Mouse (Mus musculus): ENCODE data around the gene Pi4ka. TPM values are rescaled to one million over a fixed set of nuclear protein-coding genes. Genes with fewer than 3 reads are reported as not detected.

The Pi4ka gene
- polyA plus RNA-seq, 1 experiment, result 265 TPM

- Histone ChIP-seq H3K27ac (ENCODE audit: insufficient read depth, low read length) (no peak overlapping the region), H3K4me1 (ENCODE audit: control insufficient read depth, insufficient read depth, low read length) (no peaks in the 10 kb centered on the region), H3K4me3 (replicated peaks; ENCODE audit: insufficient read depth, low read depth, low read length) (no peak overlapping the region), H3K27me3 (ENCODE audit: control insufficient read depth, insufficient read depth, low read length) (no peaks in the 10 kb centered on the region)
- TF ChIP-seq POLR2A (IDR thresholded peaks at IDR 0.05; ENCODE audit: borderline replicate concordance, insufficient read depth, low read length) (no peak), CTCF (IDR thresholded peaks at IDR 0.05; ENCODE audit: borderline replicate concordance, insufficient read depth, low read depth, low read length) (no peak)
- WGBS, result 75% methylated on average over 5 of the region's 5 CpGs
- no peak for DNase-seq
Measured at GRCm38 (mm10) chr16:17312531-17312930, 93.6 kb downstream of the Pi4ka start.

DNA sequence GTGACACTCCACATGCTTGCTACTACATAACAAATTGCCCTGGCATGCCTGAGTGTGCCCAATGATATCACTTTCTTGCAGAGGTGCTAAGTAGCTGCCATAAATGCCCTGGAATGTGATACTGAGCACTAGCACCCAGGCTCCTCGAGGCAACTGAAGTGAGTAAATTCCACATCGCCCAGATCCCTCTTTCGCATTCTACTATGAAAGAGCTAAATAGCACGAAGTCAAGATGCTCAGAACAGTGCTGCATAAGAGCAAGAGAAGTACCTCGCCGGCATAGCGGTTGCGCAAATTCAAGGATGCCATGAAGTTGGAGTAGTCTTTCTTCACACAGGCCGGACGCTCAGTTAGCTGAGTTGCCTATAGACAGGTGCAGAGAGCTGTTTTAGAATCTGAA is 97.1 kb downstream of the Pi4ka start:
- no peak for DNase-seq
- WGBS, result 97% methylated on average over 10 of the region's 10 CpGs
- TF ChIP-seq CTCF (IDR thresholded peaks at IDR 0.05; ENCODE audit: borderline replicate concordance, insufficient read depth, low read depth, low read length), result no peak
- TF ChIP-seq POLR2A (IDR thresholded peaks at IDR 0.05; ENCODE audit: borderline replicate concordance, insufficient read depth, low read length), result no peak
- Histone ChIP-seq H3K27me3 (ENCODE audit: control insufficient read depth, insufficient read depth, low read length) (no peaks in the 10 kb centered on the region), H3K4me1 (ENCODE audit: control insufficient read depth, insufficient read depth, low read length) (no peaks in the 10 kb centered on the region), H3K27ac (ENCODE audit: insufficient read depth, low read length) (no peak overlapping the region), H3K4me3 (replicated peaks; ENCODE audit: insufficient read depth, low read depth, low read length) (no peak overlapping the region)

- DNase-seq, result no peak
- no peak overlapping the region for H3K4me3 ChIP-seq (replicated peaks; ENCODE audit: insufficient read depth, low read depth, low read length)
- H3K27ac ChIP-seq (ENCODE audit: insufficient read depth, low read length), result no peak overlapping the region
- TF ChIP-seq POLR2A (IDR thresholded peaks at IDR 0.05; ENCODE audit: borderline replicate concordance, insufficient read depth, low read length), result no peak
- no peak for TF ChIP-seq CTCF (IDR thresholded peaks at IDR 0.05; ENCODE audit: borderline replicate concordance, insufficient read depth, low read depth, low read length)
- no peaks in the 10 kb centered on the region for H3K4me1 ChIP-seq (ENCODE audit: control insufficient read depth, insufficient read depth, low read length)
- H3K27me3 ChIP-seq (ENCODE audit: control insufficient read depth, insufficient read depth, low read length), result no peaks in the 10 kb centered on the region
- 83% methylated on average over 5 of the region's 5 CpGs for WGBS
Measured at GRCm38 (mm10) chr16:17307461-17307860, 98.7 kb downstream of the Pi4ka start.

DNA sequence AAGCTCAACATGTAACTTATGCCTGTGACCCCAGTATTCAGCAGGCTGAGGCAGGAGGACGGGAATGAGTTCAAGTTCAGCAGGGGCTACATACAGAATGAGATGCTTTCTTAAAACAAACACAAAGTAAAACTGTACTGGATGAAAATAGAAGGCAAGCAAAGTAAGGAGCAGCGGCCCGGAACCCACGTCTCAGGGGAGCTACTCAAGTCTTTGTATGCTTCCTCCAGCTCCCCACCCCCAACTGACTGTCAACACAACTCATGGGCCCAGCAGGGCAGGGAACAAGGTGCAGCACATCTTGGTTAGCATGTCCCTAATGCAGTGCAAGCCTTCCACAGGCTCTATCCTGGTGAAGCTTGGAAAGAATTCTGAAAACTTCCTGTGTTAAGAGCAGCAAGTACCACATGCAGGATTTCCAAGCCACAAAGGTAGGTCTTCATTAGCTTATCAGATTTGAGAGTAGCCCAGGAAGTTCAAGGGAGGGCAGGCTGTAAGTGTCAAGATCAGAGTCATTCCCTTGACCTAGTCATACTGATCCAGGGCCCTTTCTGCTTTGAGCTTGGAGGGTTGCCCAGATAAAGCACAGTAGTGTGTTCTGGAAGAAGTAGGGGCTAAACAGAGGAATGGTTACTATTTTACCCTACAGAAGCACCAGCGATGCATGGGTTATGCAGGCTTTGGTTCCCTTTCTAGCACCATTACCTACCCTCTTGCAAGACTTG is 102.4 kb downstream of the Pi4ka start:
- Histone ChIP-seq H3K27ac (ENCODE audit: insufficient read depth, low read length) (no peak overlapping the region), H3K4me3 (replicated peaks; ENCODE audit: insufficient read depth, low read depth, low read length) (no peak overlapping the region), H3K4me1 (ENCODE audit: control insufficient read depth, insufficient read depth, low read length) (no peaks in the 10 kb centered on the region), H3K27me3 (ENCODE audit: control insufficient read depth, insufficient read depth, low read length) (no peaks in the 10 kb centered on the region)
- no peak for TF ChIP-seq CTCF (IDR thresholded peaks at IDR 0.05; ENCODE audit: borderline replicate concordance, insufficient read depth, low read depth, low read length)
- TF ChIP-seq POLR2A (IDR thresholded peaks at IDR 0.05; ENCODE audit: borderline replicate concordance, insufficient read depth, low read length), result no peak
- DNase-seq, result no peak
- 81% methylated on average over 5 of the region's 5 CpGs for WGBS

DNA sequence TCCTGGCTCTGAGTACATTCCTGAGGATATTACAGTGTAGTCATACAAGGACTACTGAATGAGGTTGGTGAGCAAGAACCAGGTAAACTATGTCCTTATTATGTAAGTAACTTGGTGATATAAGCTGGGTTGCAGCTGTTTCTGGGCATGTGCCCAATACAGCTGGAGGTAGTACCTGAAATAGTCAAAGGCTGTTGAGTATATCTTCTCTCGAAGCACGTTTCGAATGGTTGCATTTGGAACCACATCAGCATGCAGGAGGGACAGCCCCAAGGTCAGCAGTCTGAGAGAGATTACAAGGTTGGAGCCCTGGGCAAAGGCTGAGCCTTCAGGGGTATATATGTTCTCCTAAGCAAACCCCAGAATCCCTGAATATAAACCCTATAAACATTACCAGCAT is 105.3 kb downstream of the Pi4ka start:
- H3K27me3 ChIP-seq (ENCODE audit: control insufficient read depth, insufficient read depth, low read length), result no peaks in the 10 kb centered on the region
- no peak for DNase-seq
- no peak overlapping the region for H3K27ac ChIP-seq (ENCODE audit: insufficient read depth, low read length)
- WGBS, result 95% methylated on average over 3 of the region's 3 CpGs
- H3K4me3 ChIP-seq (replicated peaks; ENCODE audit: insufficient read depth, low read depth, low read length), result no peak overlapping the region
- TF ChIP-seq POLR2A (IDR thresholded peaks at IDR 0.05; ENCODE audit: borderline replicate concordance, insufficient read depth, low read length), result no peak
- no peak for TF ChIP-seq CTCF (IDR thresholded peaks at IDR 0.05; ENCODE audit: borderline replicate concordance, insufficient read depth, low read depth, low read length)
- H3K4me1 ChIP-seq (ENCODE audit: control insufficient read depth, insufficient read depth, low read length), result no peaks in the 10 kb centered on the region

- H3K4me1 ChIP-seq (ENCODE audit: control insufficient read depth, insufficient read depth, low read length), result no peaks in the 10 kb centered on the region
- 2% methylated on average over 2 of the region's 2 CpGs for WGBS
- no peak overlapping the region for H3K27ac ChIP-seq (ENCODE audit: insufficient read depth, low read length)
- no peak overlapping the region for H3K4me3 ChIP-seq (replicated peaks; ENCODE audit: insufficient read depth, low read depth, low read length)
- TF ChIP-seq POLR2A (IDR thresholded peaks at IDR 0.05; ENCODE audit: borderline replicate concordance, insufficient read depth, low read length) (no peak), CTCF (IDR thresholded peaks at IDR 0.05; ENCODE audit: borderline replicate concordance, insufficient read depth, low read depth, low read length) (peak; percentile 92)
- DNase-seq, result peak; percentile 46 to 76
- no peaks in the 10 kb centered on the region for H3K27me3 ChIP-seq (ENCODE audit: control insufficient read depth, insufficient read depth, low read length)
Measured at GRCm38 (mm10) chr16:17292751-17293150, 113.4 kb downstream of the Pi4ka start.

- no peaks in the 10 kb centered on the region for H3K4me1 ChIP-seq (ENCODE audit: control insufficient read depth, insufficient read depth, low read length)
- WGBS, result 60% methylated on average over 2 of the region's 2 CpGs
- TF ChIP-seq POLR2A (IDR thresholded peaks at IDR 0.05; ENCODE audit: borderline replicate concordance, insufficient read depth, low read length), result no peak
- no peak for TF ChIP-seq CTCF (IDR thresholded peaks at IDR 0.05; ENCODE audit: borderline replicate concordance, insufficient read depth, low read depth, low read length)
Measured at GRCm38 (mm10) chr16:17291016-17291415, 115.1 kb downstream of the Pi4ka start.

GRCm38 (mm10) chr16:17287103-17287502 is 119.0 kb downstream of the Pi4ka start:
- no peaks in the 10 kb centered on the region for H3K4me1 ChIP-seq (ENCODE audit: control insufficient read depth, insufficient read depth, low read length)
- WGBS, result 95% methylated on average over 2 of the region's 2 CpGs
- no peak for TF ChIP-seq POLR2A (IDR thresholded peaks at IDR 0.05; ENCODE audit: borderline replicate concordance, insufficient read depth, low read length)

More at GRCm38 (mm10) chr16:17291016-17291415, 115.1 kb downstream of the Pi4ka start:
- Histone ChIP-seq H3K27me3 (ENCODE audit: control insufficient read depth, insufficient read depth, low read length) (no peaks in the 10 kb centered on the region), H3K27ac (ENCODE audit: insufficient read depth, low read length) (no peak overlapping the region), H3K4me3 (replicated peaks; ENCODE audit: insufficient read depth, low read depth, low read length) (no peak overlapping the region)
- no peak for DNase-seq

More at GRCm38 (mm10) chr16:17287103-17287502, 119.0 kb downstream of the Pi4ka start:
- Histone ChIP-seq H3K27me3 (ENCODE audit: control insufficient read depth, insufficient read depth, low read length) (no peaks in the 10 kb centered on the region), H3K4me3 (replicated peaks; ENCODE audit: insufficient read depth, low read depth, low read length) (no peak overlapping the region), H3K27ac (ENCODE audit: insufficient read depth, low read length) (no peak overlapping the region)
- no peak for DNase-seq

Measured in cerebellum, adult 2 months (tissue).